Mouse (Mus musculus) cerebral cortex, adult 2 months (tissue): ENCODE data around the gene Acin1.

ENCODE experiments used
- WGBS: fragments of 180-500 bp; shearing (Covaris S2); methylation state at CpG from one replicate; pipeline ENCODE4 v1.1.7; 2018; 5-methylcytosine and 5-hydroxymethylcytosine counted together

Acin1 gene

GRCm38 (mm10) chr14:54698733-54699132, 12.0 kb upstream of the Acin1 start, which contains the start of gene Gm29776:
Gm29776 (minus strand) TSS chr14:54698833.
- WGBS, result 86% methylated on average over 4 of the region's 4 CpGs

GRCm38 (mm10) chr14:54696752-54697151, 10.0 kb upstream of the Acin1 start:
- 89% methylated on average over 4 of the region's 4 CpGs for WGBS

GRCm38 (mm10) chr14:54695042-54695441, 8.3 kb upstream of the Acin1 start:
- WGBS, result 83% methylated on average over 6 of the region's 6 CpGs

DNA sequence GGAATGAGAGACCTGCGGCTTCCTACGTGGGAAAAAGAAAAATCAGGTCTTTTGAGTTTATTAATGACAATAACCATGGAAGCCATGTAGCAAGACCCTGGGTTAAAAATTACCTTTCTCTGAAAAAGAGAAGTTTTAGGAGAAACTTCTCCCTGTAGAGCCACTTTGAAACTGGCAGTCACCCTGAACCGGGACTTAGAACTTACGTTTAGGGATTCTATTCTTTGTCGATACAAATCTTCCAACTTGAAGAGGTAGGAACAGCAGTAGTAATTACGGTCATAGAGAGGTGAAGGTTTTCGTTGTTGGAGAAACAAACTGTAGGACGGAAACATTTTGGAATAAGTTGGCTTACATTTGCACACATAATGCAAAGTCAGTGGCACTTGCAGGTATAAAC, 520 bp upstream of the Acin1 start:
- WGBS, result 2% methylated on average over 8 of the region's 8 CpGs

DNA sequence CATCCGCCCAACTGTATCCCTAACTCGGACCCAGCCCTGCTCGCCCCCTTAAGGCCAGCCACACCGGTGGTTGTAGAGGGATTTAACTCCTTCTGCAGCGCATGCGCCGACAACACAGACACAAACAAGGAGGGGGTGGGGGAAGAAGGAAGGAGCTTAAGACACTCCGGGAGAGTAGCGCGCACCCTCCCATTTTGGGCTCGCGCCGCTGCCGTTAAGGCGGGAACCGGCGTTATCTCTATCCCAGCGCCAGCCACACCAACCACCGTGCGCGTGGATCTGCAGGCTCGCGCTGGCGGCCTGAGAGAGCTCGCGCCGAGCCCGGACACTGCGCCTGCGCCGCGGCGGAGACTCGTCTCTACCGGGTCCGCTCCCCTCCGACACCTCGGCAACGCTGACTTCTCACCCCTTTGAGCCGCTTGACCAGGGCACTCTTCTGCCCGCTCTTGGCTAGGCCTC, 639 bp downstream of the Acin1 start, which contains the start of gene 1700123O20Rik:
1700123O20Rik (plus strand) TSS at position 154 of the 459 bp plus-strand sequence.
- 1% methylated on average over 41 of the region's 41 CpGs for WGBS

DNA sequence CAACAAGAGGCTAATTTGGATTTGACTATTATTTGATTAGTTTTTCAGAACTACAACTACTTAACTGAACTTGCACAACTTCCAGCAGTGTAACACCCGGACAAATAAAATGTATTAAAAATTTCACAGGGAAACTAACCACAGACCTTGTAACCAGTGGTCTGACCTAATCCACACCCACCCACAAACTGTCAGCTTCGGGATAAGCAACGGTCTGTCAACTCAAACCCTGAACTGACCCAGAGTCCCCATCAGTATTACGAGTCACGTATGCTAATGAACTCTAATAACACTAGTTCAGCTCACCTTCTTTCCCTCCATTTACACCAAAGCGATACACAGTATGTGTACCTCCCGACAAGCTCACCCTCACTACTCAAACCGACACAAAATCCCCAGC, 1.3 kb downstream of the Acin1 start:
- 3% methylated on average over 8 of the region's 8 CpGs for WGBS

DNA sequence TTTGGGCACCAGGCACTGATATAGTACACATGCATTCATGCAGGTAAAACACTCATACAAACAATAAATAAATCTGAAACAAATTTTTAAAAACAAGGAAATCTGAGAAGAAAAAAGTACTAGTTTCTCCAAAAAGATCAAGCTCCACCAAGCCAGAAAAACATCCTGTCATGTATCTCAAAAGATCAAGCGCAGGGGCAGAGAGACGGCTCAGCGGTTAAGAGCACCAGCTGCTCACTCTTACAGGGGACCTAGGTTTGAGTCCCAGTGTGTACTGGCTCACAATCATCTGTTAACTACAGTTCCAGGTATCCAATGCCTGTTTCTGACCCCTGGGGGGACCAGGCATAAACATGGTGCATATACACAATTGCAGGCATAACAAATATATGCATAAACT, 4.3 kb downstream of the Acin1 start:
- WGBS, result 68% methylated on average over 3 of the region's 3 CpGs

DNA sequence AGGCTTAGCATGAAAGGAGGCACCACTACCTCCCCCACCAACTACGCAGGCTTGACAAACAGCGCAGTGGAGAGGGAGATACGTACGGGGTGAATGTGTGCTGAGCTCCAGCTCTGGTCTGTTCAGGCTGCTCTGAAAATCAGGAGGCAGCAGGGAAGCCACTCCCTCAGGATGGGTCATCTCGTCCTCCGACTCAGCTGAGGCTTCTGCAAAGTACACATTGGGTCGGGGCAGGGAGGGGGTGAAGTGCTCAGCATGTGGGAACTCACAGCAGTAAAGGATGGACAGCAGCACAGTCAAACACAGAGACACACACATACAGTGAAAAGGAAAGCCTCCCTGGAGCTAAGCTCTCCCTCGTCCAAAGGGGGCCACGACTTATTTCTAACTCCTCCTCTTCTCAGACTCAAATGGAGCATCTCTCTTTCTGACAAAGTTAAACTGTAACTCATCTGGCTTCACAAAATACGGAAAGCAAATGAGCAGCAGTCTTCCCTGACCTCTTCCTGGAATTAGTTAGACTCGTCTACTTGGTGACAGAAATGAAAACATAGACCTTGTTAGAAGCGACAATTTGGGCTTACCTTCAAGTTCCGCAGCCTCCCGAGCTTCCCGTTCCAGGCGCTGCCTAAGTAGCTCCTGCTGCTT, 8.0 kb downstream of the Acin1 start:
- 84% methylated on average over 16 of the region's 16 CpGs for WGBS

DNA sequence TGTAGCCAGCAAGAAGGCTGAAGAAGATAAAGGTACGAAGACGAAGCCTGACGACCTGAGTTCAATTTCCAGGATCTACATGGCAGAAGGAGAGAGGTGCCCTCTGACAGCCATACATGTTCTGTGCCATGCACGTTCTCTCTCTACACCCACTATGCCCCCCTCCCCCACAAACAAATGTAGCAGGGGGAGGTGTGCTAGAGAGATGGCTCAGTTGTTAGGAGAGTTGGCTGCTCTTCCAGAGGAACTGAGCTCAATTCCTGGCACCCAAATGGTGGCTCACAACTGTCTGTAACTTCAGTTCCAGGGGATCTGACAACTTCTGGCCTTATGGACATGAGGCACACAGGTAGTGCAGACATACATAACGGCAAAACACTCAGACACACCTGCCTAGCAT, 10.4 kb downstream of the Acin1 start:
- WGBS, result 61% methylated on average over 5 of the region's 5 CpGs

DNA sequence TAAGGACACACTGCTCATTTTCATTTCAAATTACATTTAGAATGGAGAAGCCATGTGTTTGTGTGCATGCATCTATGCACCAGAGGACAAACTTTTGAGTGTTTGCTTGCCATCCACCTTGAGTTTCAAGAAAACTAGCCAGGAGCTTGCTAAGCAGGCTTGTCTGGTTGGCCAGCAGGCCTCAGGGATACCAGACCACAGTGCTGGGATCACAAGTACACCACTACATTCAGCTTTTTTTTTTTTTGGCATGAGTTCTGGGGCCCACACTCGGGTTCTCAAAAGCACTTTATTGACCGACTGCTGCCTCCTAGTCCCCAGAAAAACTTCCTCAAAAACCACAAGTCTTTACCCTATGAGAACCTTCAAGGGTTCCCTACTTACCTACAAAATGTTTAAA, 12.4 kb downstream of the Acin1 start:
- WGBS, result 42% methylated on average over 2 of the region's 2 CpGs

GRCm38 (mm10) chr14:54669381-54669780, 17.4 kb downstream of the Acin1 start:
- WGBS, result 77% methylated on average over 4 of the region's 4 CpGs

DNA sequence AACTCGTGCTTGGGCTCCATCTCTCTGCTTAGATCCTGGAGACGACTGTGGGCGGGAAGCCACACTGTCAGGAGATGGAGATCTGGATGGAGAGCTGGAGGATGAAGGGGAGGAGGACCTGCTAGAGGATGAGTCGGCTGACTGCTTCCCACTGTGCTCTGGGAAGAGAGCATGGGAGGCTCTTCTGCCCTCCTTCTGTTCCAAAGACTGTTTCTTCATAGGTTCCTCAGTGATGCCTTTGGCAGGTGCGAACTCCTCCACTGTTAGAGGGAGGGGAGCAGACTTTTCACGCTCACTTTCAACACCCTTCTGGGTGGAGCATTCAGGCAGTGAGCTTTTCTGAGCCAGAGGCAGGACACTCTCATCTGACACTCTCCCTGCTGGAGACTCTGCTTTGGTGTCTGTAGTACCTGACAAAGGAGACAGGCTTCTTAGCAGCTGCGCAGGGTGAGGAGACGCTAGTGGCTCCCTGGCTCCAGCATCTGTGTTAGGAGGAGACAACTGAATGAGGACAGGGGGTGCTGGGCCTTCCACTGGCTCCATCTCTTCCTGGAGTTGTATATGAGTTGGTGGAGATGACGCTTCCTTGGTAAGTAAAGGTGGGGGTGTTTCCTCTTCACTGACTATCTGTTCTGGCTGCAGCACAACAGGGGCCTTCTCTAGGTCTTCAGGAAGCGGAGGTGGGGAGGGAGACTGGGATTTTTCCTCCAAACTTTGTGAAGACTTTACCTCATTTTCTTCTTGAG, 22.1 kb downstream of the Acin1 start:
- WGBS, result 58% methylated on average over 10 of the region's 10 CpGs

GRCm38 (mm10) chr14:54660009-54660408, 26.7 kb downstream of the Acin1 start:
- WGBS, result 72% methylated on average over 2 of the region's 2 CpGs

DNA sequence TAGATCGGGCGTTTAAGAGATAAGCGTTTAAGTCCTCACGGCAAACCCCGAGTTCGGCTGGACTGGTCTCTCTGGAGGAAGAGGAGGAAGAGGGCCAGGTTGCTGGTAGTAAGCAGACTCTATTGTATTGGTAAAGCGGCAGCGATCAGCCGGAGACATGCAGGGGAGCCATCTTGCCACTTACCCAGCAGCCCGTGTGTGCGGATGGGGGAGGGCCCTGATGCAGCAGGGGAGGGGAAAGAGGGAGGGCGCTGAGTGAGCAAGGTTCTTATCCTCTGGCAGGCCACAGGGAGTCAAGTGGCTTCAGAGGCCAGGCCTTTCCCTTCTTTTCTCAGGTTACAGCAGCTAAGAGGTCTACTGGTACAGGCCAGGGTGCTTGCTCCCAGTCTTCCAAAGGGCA, 33.2 kb downstream of the Acin1 start:
- 2% methylated on average over 12 of the region's 12 CpGs for WGBS

- 3% methylated on average over 7 of the region's 7 CpGs for WGBS
Measured at GRCm38 (mm10) chr14:54652787-54653186, 33.9 kb downstream of the Acin1 start.

DNA sequence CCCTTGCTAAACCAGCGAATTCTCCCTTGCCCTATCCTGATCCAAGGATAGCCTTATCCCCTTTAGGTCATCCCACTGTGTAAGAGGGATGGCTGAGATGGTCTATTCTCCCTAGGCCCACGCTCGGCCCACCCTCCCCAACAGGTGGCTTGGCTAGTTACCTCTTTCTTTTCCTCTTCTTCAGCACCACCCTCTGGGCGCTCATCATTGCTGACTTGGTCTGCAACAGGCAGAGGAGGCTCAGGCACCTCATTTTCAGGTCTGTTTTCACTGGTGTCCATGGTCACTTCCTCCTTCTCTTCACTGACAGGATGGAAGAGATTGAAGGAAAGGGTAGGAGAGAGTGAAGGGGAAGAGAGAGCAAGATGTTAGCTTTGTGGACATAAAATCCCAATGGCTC, 35.2 kb downstream of the Acin1 start:
- 73% methylated on average over 4 of the region's 4 CpGs for WGBS

DNA sequence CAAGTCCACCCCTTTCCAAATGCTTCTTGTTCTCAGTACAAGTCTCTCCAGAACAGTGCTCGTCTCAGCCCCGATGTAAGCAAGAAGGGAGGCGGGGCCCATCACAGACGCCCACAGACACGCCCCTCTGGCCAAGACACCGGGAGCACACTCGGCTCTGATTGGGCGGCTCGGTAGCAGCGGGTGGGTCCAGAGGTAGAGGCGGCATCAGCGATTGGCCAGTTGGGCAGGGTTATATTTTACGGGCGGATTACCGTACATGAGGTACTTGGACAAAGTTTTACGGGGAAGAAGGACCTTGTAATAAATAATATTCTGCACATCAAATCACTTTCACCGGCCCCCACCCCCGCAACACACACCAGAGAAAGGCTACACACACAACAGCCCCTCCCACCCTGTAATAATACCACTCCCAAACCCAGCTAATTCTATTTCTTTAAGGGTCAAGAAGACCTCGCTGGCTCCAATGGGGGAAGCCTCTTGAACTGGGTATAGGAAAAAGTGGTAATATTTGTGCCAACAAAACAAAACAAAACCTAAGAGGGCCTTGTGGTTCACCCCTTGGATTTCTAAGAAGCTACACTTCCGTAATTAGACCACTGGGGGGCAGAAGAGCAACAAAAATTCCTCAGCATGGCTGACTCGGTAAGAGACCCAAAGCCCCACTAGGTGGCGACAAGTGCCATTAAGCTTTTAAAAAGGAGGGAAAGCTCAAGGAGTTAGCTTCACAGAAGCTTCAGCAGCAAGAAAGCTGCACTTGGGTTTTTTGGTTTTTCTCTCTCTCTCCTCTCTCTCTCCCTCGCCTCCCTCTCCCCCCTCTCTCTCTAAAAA, 35.9 kb downstream of the Acin1 start:
- 51% methylated on average over 23 of the region's 23 CpGs for WGBS

GRCm38 (mm10) chr14:54647900-54648299, 38.8 kb downstream of the Acin1 start:
- WGBS, result 46% methylated on average over 4 of the region's 4 CpGs

DNA sequence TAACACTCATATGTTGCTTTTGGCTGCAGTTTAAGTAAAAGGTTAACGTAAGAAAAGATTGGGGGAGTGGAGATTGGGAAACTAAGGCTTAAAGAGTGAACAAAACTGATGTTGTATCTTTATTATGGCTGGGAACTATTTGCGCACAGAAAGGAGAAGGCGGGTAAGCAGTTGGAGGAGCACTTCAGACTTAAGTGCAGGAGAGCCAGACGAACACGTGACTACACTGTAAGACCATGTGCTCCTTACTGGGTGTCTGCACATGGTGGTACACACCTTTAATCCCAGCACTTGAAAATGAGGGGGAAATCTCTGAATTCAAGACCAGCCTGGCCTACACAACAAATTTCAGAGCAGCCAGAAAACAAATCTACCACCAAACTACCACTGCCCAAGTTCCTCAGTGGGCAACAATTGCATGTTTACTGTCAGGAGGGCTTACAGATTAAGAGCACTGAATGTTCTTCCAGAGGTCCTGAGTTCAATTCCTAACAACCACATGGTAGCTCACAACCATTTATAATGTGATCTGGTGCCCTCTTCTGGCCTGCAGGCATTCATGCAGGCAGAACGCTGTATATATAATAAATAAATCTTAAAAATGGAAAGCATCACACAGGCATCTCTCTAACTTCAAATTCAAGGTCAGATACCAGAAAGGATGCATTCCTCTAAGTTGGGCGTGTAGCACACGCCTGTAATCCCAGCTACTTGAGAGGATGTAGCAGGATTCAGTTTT, 39.7 kb downstream of the Acin1 start:
- 82% methylated on average over 8 of the region's 8 CpGs for WGBS

GRCm38 (mm10) chr14:54646455-54646854, 40.3 kb downstream of the Acin1 start:
- WGBS, result 84% methylated on average over 17 of the region's 17 CpGs

DNA sequence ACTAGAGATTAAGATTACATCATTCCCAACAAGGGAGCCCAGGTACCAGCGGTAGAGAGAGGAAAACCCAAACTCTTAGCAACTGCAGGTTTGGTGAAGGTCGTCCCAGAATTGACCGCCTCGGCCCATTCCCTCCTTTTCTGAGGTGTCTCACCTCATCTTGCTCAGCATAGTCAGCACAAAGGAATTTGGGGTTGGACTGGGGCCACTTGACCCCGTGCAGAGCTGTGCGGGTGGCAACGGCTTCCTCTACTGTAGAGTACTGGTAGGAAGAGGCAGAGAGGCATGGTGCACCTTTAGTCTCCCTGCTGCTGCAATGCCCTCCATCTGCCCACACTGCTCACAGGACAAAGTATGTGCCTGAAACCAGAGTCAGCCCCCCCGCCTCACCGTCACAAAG, 42.4 kb downstream of the Acin1 start:
- 85% methylated on average over 9 of the region's 9 CpGs for WGBS

- 68% methylated on average over 2 of the region's 2 CpGs for WGBS
Measured at GRCm38 (mm10) chr14:54643011-54643410, 43.7 kb downstream of the Acin1 start.
